Mouse (Mus musculus): Measurements from ENCODE around the gene Rnd1. TPM values are rescaled to one million over a fixed set of nuclear protein-coding genes. Genes with fewer than 3 reads are reported as not detected.
A peak's percentile ranks its signal among the peaks of the same experiment; 100 is the strongest.

Rnd1 gene
- polyA plus RNA-seq, 1 experiment from 2014 or later: 16.7 TPM

DNA sequence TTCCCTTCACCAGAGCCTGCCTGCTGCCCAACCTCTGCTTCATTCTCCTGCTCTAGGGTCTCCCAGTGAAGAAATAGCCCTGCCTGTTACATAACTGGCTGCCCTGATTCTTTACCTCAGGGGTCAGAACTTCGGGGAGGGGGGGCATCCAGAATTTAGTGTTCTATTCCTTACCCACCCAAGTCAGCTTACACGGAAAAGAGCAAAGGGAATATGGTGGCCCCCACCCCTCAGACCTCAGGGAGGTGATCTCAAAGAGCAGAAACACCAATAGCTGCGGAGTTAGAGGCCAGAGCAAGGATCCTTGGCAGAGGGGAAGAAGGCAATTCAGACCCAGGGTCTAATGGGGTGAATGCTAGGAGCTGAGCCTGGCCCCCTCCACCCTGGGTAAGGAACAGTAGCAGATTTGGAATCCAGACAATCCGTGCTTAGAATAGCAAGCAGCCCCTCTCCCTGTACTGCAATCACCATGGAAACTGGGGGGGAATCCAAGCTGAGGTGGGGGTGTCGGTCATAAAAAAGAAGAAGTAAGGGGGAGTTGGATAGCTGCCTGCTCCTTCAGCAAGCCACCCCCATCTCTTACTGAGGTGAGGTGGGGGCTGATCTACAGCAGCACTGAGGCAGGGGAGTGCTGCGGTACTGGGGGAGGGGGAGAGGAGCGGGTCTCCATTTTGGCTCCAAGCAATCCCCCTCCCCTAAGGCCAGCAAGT, 2.8 kb downstream of the Rnd1 start:
- Histone ChIP-seq H3K4me1 (ENCODE audit: control insufficient read depth, insufficient read depth, low read depth, low read length) (peaks cover 32% of the 10 kb centered on the region), H3K9ac (ENCODE audit: low read depth, low read length) (peak overlapping the region; percentile 63), H3K4me2 (ENCODE audit: low read length) (peak overlapping the region; percentile 85), H3K27ac (ENCODE audit: low read depth, low read length) (peak overlapping the region; percentile 29), H3K27me3 (replicated peaks; ENCODE audit: control insufficient read depth, insufficient read depth, low read length) (no peaks in the 10 kb centered on the region), H3K9me3 (ENCODE audit: control insufficient read depth, low read length) (no peaks in the 10 kb centered on the region), H3K36me3 (ENCODE audit: control insufficient read depth, insufficient read depth, low read length) (0 out of 2 replicates have a peak, but pooled peaks cover 4% of the 10 kb centered on the region), H3K4me3 (ENCODE audit: low read length) (peak overlapping the region; percentile 54)
- ATAC-seq: peak; percentile 68
- WGBS: 11% methylated on average over 7 of the region's 7 CpGs

DNA sequence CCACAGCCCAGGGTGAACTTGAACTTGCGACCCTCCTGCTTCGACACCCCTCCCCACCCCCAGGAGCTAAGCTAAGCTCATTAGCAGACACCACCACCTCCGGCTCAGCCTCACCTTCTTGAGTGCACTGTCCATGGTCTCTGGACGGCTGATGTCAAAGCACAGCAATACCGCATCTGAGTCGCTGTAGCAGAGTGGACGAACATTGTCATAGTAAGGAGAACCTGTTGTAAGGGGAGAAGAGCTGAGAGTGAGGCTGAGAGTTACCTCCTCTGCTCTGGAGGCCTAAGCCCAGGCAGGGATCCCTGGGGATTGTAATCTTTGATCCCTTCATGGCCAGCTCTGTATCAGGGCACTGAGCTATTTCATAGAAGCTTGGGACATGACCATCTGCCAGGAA, 3.5 kb downstream of the Rnd1 start:
- WGBS: 70% methylated on average over 7 of the region's 7 CpGs
- Histone ChIP-seq H3K4me1 (ENCODE audit: control insufficient read depth, insufficient read depth, low read depth, low read length) (peaks cover 32% of the 10 kb centered on the region), H3K27me3 (replicated peaks; ENCODE audit: control insufficient read depth, insufficient read depth, low read length) (no peaks in the 10 kb centered on the region), H3K9ac (ENCODE audit: low read depth, low read length) (no peak overlapping the region), H3K36me3 (ENCODE audit: control insufficient read depth, insufficient read depth, low read length) (0 out of 2 replicates have a peak, but pooled peaks cover 4% of the 10 kb centered on the region), H3K4me3 (ENCODE audit: low read length) (no peak overlapping the region), H3K27ac (ENCODE audit: low read depth, low read length) (no peak overlapping the region), H3K9me3 (ENCODE audit: control insufficient read depth, low read length) (no peaks in the 10 kb centered on the region), H3K4me2 (ENCODE audit: low read length) (peak overlapping the region; percentile 85; the same call in 1 of the 2 replicates)
- ATAC-seq: no peak

DNA sequence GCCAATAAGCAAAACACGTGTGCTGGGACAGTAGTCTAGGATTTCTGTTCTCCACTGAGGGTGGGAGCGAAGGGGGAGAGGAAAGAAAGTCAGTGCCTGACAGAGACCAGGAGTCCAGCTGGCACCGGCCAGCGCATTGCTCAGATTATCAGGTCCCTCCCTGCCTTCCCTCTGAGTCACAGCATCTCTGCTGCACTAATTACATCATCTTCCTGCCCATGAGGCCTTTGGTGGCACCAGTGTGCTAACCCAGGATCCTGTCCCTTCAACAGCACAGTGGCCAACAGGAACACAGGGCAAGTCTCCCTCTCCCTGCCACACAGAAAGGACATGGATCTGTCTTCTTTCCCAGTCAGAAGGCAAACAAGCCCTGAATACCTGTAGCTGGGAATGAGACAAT, 4.7 kb downstream of the Rnd1 start:
- 0 out of 2 replicates have a peak, but pooled peaks cover 4% of the 10 kb centered on the region for H3K36me3 ChIP-seq (ENCODE audit: control insufficient read depth, insufficient read depth, low read length)
- no peaks in the 10 kb centered on the region for H3K27me3 ChIP-seq (replicated peaks; ENCODE audit: control insufficient read depth, insufficient read depth, low read length)
- no peak overlapping the region for H3K4me3 ChIP-seq (ENCODE audit: low read length)
- H3K27ac ChIP-seq (ENCODE audit: low read depth, low read length): no peak overlapping the region
- no peak overlapping the region for H3K4me2 ChIP-seq (ENCODE audit: low read length)
- no peak overlapping the region for H3K9ac ChIP-seq (ENCODE audit: low read depth, low read length)
- 75% methylated on average over 4 of the region's 4 CpGs for WGBS
- ATAC-seq: no peak
- peaks cover 32% of the 10 kb centered on the region for H3K4me1 ChIP-seq (ENCODE audit: control insufficient read depth, insufficient read depth, low read depth, low read length)
- no peaks in the 10 kb centered on the region for H3K9me3 ChIP-seq (ENCODE audit: control insufficient read depth, low read length)

DNA sequence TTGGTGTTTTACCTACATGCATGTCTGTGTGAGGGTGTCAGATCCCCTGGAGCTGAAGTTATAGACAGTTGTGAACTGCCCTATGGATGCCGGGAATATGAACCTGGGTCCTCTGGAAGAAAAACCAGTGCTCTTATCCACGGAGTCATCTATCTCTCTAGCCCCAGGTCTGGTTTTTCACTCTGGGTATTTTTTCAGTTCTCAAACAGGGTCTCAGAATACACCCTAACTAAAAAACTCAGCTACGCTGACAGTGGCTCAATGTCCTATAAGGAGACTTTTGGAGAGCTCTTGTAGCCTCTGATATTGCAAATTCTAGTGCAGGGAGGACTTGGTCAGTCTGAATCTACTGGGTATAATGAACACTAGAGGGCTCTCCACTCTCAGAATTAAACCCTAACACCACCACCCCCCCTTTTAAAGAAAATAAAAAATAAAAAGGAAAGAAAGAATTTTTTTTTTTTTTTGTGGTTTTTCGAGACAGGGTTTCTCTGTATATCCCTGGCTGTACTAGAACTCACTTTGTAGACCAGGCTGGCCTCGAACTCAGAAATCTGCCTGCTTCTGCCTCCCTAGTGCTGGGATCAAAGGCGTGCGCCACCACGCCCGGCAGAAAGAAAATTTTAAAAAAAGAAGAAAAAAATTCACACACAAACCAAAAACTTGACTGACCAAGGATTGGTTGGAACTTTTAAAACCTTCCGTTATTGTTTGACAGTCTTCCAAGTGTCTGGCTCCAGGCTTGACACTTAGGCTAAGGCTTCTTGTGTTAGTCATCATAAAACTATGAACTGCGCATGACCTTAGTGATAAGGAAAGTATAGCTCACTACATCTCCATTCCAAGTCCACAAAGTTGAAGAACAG, 13.0 kb downstream of the Rnd1 start:
- Histone ChIP-seq H3K9ac (ENCODE audit: low read depth, low read length) (no peak overlapping the region), H3K27me3 (replicated peaks; ENCODE audit: control insufficient read depth, insufficient read depth, low read length) (no peaks in the 10 kb centered on the region), H3K4me2 (ENCODE audit: low read length) (no peak overlapping the region), H3K36me3 (ENCODE audit: control insufficient read depth, insufficient read depth, low read length) (no peaks in the 10 kb centered on the region), H3K27ac (ENCODE audit: low read depth, low read length) (no peak overlapping the region), H3K4me3 (ENCODE audit: low read length) (no peak overlapping the region), H3K4me1 (ENCODE audit: control insufficient read depth, insufficient read depth, low read depth, low read length) (peaks cover 6% of the 10 kb centered on the region), H3K9me3 (ENCODE audit: control insufficient read depth, low read length) (no peaks in the 10 kb centered on the region)
- 81% methylated on average over 11 of the region's 11 CpGs for WGBS
- ATAC-seq: no peak

- peak within 1 kb of the TSS; percentile 96 for H3K9ac ChIP-seq (ENCODE audit: low read depth, low read length)
- peak; percentile 97 for ATAC-seq
- H3K4me2 ChIP-seq (ENCODE audit: low read length): peak within 1 kb of the TSS; percentile 79
- H3K4me3 ChIP-seq (ENCODE audit: low read length): peak within 1 kb of the TSS; percentile 91
- H3K4me1 ChIP-seq (ENCODE audit: control insufficient read depth, insufficient read depth, low read depth, low read length): peaks cover 6% of the 10 kb centered on the region
- H3K27me3 ChIP-seq (replicated peaks; ENCODE audit: control insufficient read depth, insufficient read depth, low read length): no peaks in the 10 kb centered on the region
- H3K27ac ChIP-seq (ENCODE audit: low read depth, low read length): peak within 1 kb of the TSS; percentile 92
- peaks cover 11% of the 10 kb centered on the region for H3K36me3 ChIP-seq (ENCODE audit: control insufficient read depth, insufficient read depth, low read length)
- WGBS: 5% methylated on average over 47 of the region's 48 CpGs
- no peaks in the 10 kb centered on the region for H3K9me3 ChIP-seq (ENCODE audit: control insufficient read depth, low read length)
These were observed 14.4 kb downstream of the Rnd1 start, which contains the start of gene Ddx23 for GRCm38 (mm10) chr15:98662567-98663545. Ddx23 (minus strand) TSS chr15:98662894.

- peak overlapping the region; percentile 96 for H3K9ac ChIP-seq (ENCODE audit: low read depth, low read length)
- H3K4me3 ChIP-seq (ENCODE audit: low read length): peak overlapping the region; percentile 91
- H3K9me3 ChIP-seq (ENCODE audit: control insufficient read depth, low read length): no peaks in the 10 kb centered on the region
- H3K27me3 ChIP-seq (replicated peaks; ENCODE audit: control insufficient read depth, insufficient read depth, low read length): no peaks in the 10 kb centered on the region
- H3K4me1 ChIP-seq (ENCODE audit: control insufficient read depth, insufficient read depth, low read depth, low read length): peaks cover 6% of the 10 kb centered on the region
- H3K36me3 ChIP-seq (ENCODE audit: control insufficient read depth, insufficient read depth, low read length): peaks cover 17% of the 10 kb centered on the region
- ATAC-seq: no peak; the same call in 1 of the 2 replicates
- peak overlapping the region; percentile 79 for H3K4me2 ChIP-seq (ENCODE audit: low read length)
- H3K27ac ChIP-seq (ENCODE audit: low read depth, low read length): peak overlapping the region; percentile 92
- WGBS: under 1% methylated on average over 14 of the region's 14 CpGs
These were observed 15.1 kb downstream of the Rnd1 start for GRCm38 (mm10) chr15:98662198-98662566.

GRCm38 (mm10) chr15:98656982-98657751, 20.1 kb downstream of the Rnd1 start:
- no peaks in the 10 kb centered on the region for H3K27me3 ChIP-seq (replicated peaks; ENCODE audit: control insufficient read depth, insufficient read depth, low read length)
- H3K4me3 ChIP-seq (ENCODE audit: low read length): no peak overlapping the region
- H3K9ac ChIP-seq (ENCODE audit: low read depth, low read length): no peak overlapping the region
- H3K9me3 ChIP-seq (ENCODE audit: control insufficient read depth, low read length): no peaks in the 10 kb centered on the region
- no peak overlapping the region for H3K4me2 ChIP-seq (ENCODE audit: low read length)
- WGBS: 87% methylated on average over 15 of the region's 15 CpGs
- H3K36me3 ChIP-seq (ENCODE audit: control insufficient read depth, insufficient read depth, low read length): peaks cover 47% of the 10 kb centered on the region
- H3K27ac ChIP-seq (ENCODE audit: low read depth, low read length): no peak overlapping the region
- ATAC-seq: no peak
- H3K4me1 ChIP-seq (ENCODE audit: control insufficient read depth, insufficient read depth, low read depth, low read length): peaks cover 6% of the 10 kb centered on the region

DNA sequence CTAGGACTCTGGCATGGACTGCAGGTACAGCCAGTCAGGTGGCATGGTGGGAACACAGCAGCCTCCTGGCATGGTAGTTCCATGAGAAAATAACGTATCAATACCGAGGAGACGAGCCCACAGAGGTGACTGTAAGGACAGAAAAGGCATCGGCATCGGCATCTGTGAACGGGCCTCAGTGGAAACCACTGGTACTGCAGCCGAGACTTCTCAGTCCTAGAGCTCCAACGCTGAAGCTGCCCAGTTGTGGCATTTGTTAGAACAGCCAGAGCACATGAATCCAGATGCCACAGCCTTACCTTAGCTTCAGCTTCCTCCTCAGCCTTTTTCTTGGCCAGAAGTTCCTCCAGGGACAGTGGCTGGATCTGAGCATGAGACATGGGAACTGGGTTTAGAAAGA, 25.1 kb downstream of the Rnd1 start:
- H3K4me1 ChIP-seq (ENCODE audit: control insufficient read depth, insufficient read depth, low read depth, low read length): no peaks in the 10 kb centered on the region
- peaks cover 71% of the 10 kb centered on the region for H3K36me3 ChIP-seq (ENCODE audit: control insufficient read depth, insufficient read depth, low read length)
- H3K27ac ChIP-seq (ENCODE audit: low read depth, low read length): no peak overlapping the region
- WGBS: 97% methylated on average over 8 of the region's 8 CpGs
- ATAC-seq: no peak
- H3K27me3 ChIP-seq (replicated peaks; ENCODE audit: control insufficient read depth, insufficient read depth, low read length): no peaks in the 10 kb centered on the region
- no peaks in the 10 kb centered on the region for H3K9me3 ChIP-seq (ENCODE audit: control insufficient read depth, low read length)
- no peak overlapping the region for H3K4me2 ChIP-seq (ENCODE audit: low read length)
- no peak overlapping the region for H3K9ac ChIP-seq (ENCODE audit: low read depth, low read length)
- no peak overlapping the region for H3K4me3 ChIP-seq (ENCODE audit: low read length)
